Mouse (Mus musculus): ENCODE data around the gene A930009A15Rik. TPM values are rescaled to one million over a fixed set of nuclear protein-coding genes. Genes with fewer than 3 reads are reported as not detected.
A peak's percentile ranks its signal among the peaks of the same experiment; 100 is the strongest.

Gene A930009A15Rik
- polyA plus RNA-seq, 1 experiment from 2014 or later = not detected

GRCm38 (mm10) chr10:115617456-115618287 is 47.9 kb downstream of the A930009A15Rik start:
- Histone ChIP-seq H3K4me3 (ENCODE audit: low read depth, low read length) (peak overlapping the region; percentile 17; the same call in 1 of the 2 replicates), H3K4me1 (replicated peaks; ENCODE audit: control insufficient read depth, insufficient read depth, low read length) (no peaks in the 10 kb centered on the region; the same call in 1 of the 2 replicates), H3K9me3 (ENCODE audit: control insufficient read depth, low read length) (no peaks in the 10 kb centered on the region), H3K27ac (ENCODE audit: low read depth, low read length) (no peak overlapping the region), H3K9ac (ENCODE audit: low read length) (no peak overlapping the region), H3K27me3 (ENCODE audit: control insufficient read depth, insufficient read depth, low read length) (no peaks in the 10 kb centered on the region), H3K4me2 (ENCODE audit: low read depth, low read length, severe bottlenecking) (peak overlapping the region; percentile 46), H3K36me3 (ENCODE audit: control insufficient read depth, insufficient read depth, low read length) (no peaks in the 10 kb centered on the region)
- ATAC-seq (replicated peaks; ENCODE audit: low FRiP score) (peak; percentile 89), DNase-seq (ENCODE audit: low spot score) (no peak)
- 12% methylated on average over 13 of the region's 15 CpGs for WGBS

DNA sequence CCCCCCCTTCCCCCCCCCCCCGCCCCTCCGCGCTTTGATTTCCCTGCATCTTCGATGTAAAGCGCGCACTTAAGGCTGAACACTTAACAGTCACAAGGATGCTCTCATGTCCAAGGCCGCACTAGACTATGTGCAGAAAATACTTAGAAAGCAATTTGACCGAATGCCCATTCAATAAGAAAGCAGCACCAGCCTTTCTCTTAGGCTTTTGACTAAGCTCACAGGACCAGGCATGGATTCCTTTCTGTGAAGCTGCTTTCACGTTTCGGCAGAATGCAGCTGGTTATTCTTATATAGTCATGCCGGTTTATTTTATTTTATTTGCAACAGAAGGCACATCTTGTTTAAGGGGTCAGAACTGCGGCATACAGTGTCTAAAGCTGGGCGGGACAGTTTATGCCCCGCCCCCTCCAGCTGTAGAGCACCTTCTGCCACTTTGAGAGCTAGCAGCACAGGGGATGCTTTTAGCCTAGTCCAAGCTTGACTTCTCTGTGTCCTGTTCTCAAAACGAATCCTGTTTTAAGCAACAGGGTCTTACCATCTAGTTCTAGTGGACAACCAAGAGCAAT is 48.6 kb downstream of the A930009A15Rik start:
- no peaks in the 10 kb centered on the region for H3K27me3 ChIP-seq (ENCODE audit: control insufficient read depth, insufficient read depth, low read length)
- ATAC-seq (replicated peaks; ENCODE audit: low FRiP score) (peak; percentile 75), DNase-seq (ENCODE audit: low spot score) (peak; percentile 58)
- H3K27ac ChIP-seq (ENCODE audit: low read depth, low read length) = no peak overlapping the region
- H3K4me3 ChIP-seq (ENCODE audit: low read depth, low read length) = peak overlapping the region; percentile 17; the same call in 1 of the 2 replicates
- H3K9me3 ChIP-seq (ENCODE audit: control insufficient read depth, low read length) = no peaks in the 10 kb centered on the region
- H3K4me1 ChIP-seq (replicated peaks; ENCODE audit: control insufficient read depth, insufficient read depth, low read length) = no peaks in the 10 kb centered on the region; the same call in 1 of the 2 replicates
- 26% methylated on average over 14 of the region's 15 CpGs for WGBS
- no peak overlapping the region for H3K9ac ChIP-seq (ENCODE audit: low read length)
- no peaks in the 10 kb centered on the region for H3K36me3 ChIP-seq (ENCODE audit: control insufficient read depth, insufficient read depth, low read length)
- H3K4me2 ChIP-seq (ENCODE audit: low read depth, low read length, severe bottlenecking) = peak overlapping the region; percentile 46

DNA sequence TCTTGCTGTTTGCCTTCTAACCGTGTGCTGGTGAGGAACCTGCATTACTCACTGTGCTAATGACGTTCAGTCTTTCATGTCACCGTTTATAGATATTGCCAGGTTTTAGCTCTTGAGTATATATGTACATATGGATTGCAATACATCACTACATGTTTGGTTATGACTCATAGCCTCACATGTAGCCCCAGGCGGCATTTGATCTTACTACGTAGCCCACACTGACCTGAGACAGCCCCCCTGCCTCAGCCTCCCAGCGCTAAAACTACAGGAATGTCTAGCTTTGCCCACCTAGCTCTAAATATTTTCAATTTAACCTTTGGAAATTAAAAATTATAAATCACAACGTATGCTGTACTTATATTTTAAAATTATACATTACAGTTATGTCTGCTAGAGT is 53.7 kb downstream of the A930009A15Rik start:
- Histone ChIP-seq H3K4me1 (replicated peaks; ENCODE audit: control insufficient read depth, insufficient read depth, low read length) (peaks cover 2% of the 10 kb centered on the region; the same call in 1 of the 2 replicates), H3K36me3 (ENCODE audit: control insufficient read depth, insufficient read depth, low read length) (no peaks in the 10 kb centered on the region), H3K27me3 (ENCODE audit: control insufficient read depth, insufficient read depth, low read length) (no peaks in the 10 kb centered on the region; the same call in 1 of the 2 replicates), H3K9ac (ENCODE audit: low read length) (no peak overlapping the region), H3K4me3 (ENCODE audit: low read depth, low read length) (no peak overlapping the region), H3K9me3 (ENCODE audit: control insufficient read depth, low read length) (no peaks in the 10 kb centered on the region), H3K27ac (ENCODE audit: low read depth, low read length) (no peak overlapping the region), H3K4me2 (ENCODE audit: low read depth, low read length, severe bottlenecking) (no peak overlapping the region)
- ATAC-seq (replicated peaks; ENCODE audit: low FRiP score) (peak; percentile 19; the same call in 1 of the 2 replicates), DNase-seq (ENCODE audit: low spot score) (no peak)
- 84% methylated on average over 7 of the region's 7 CpGs for WGBS

DNA sequence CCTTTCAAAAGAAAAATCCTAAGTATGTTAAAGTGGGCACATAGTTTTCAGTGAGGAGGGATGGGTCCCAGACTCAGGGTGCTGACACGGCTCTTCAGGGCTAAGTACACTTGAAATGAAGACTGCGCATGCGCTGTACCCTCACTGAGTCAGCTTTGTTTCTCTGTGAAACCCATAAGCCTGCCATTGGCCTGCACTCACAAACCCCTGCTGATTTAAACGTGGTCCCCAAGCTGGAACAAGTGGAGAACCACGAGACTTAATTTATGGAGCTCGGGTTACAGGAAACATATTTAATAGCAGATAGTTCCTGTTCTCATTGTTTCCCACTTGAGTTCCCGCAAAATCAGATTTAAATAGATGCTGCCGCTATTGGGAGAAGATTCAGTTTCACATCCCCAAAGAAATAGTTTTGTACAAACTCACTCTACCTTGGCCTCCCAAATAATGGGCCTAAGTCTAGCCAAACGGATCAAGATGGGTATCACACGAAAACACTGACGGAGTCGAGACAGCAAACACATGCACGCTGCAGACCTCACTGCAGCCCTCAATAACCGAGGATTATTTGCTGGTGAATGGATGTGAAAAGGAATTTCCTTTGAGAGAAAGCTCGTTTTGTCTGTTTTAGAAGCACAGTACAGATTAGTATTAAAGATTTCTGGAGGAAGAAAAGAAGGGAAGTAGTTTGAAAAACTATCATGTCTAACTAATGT is 54.3 kb downstream of the A930009A15Rik start:
- ATAC-seq (replicated peaks; ENCODE audit: low FRiP score) (peak; percentile 74), DNase-seq (ENCODE audit: low spot score) (no peak)
- no peak overlapping the region for H3K4me2 ChIP-seq (ENCODE audit: low read depth, low read length, severe bottlenecking)
- peaks cover 2% of the 10 kb centered on the region; the same call in 1 of the 2 replicates for H3K4me1 ChIP-seq (replicated peaks; ENCODE audit: control insufficient read depth, insufficient read depth, low read length)
- no peak overlapping the region for H3K27ac ChIP-seq (ENCODE audit: low read depth, low read length)
- H3K4me3 ChIP-seq (ENCODE audit: low read depth, low read length) = no peak overlapping the region
- WGBS = 32% methylated on average over 15 of the region's 15 CpGs
- H3K9ac ChIP-seq (ENCODE audit: low read length) = no peak overlapping the region
- H3K36me3 ChIP-seq (ENCODE audit: control insufficient read depth, insufficient read depth, low read length) = no peaks in the 10 kb centered on the region
- no peaks in the 10 kb centered on the region for H3K9me3 ChIP-seq (ENCODE audit: control insufficient read depth, low read length)
- H3K27me3 ChIP-seq (ENCODE audit: control insufficient read depth, insufficient read depth, low read length) = no peaks in the 10 kb centered on the region; the same call in 1 of the 2 replicates

- no peak overlapping the region for H3K4me3 ChIP-seq (ENCODE audit: low read depth, low read length)
- ATAC-seq (replicated peaks; ENCODE audit: low FRiP score) (no peak), DNase-seq (ENCODE audit: low spot score) (no peak)
- H3K36me3 ChIP-seq (ENCODE audit: control insufficient read depth, insufficient read depth, low read length) = no peaks in the 10 kb centered on the region
- no peak overlapping the region for H3K27ac ChIP-seq (ENCODE audit: low read depth, low read length)
- peaks cover 2% of the 10 kb centered on the region; the same call in 1 of the 2 replicates for H3K4me1 ChIP-seq (replicated peaks; ENCODE audit: control insufficient read depth, insufficient read depth, low read length)
- WGBS = 92% methylated on average over 2 of the region's 2 CpGs
- no peaks in the 10 kb centered on the region; the same call in 1 of the 2 replicates for H3K27me3 ChIP-seq (ENCODE audit: control insufficient read depth, insufficient read depth, low read length)
- H3K4me2 ChIP-seq (ENCODE audit: low read depth, low read length, severe bottlenecking) = no peak overlapping the region
- H3K9ac ChIP-seq (ENCODE audit: low read length) = no peak overlapping the region
- H3K9me3 ChIP-seq (ENCODE audit: control insufficient read depth, low read length) = no peaks in the 10 kb centered on the region
Observed at GRCm38 (mm10) chr10:115624957-115625356, 55.2 kb downstream of the A930009A15Rik start.

DNA sequence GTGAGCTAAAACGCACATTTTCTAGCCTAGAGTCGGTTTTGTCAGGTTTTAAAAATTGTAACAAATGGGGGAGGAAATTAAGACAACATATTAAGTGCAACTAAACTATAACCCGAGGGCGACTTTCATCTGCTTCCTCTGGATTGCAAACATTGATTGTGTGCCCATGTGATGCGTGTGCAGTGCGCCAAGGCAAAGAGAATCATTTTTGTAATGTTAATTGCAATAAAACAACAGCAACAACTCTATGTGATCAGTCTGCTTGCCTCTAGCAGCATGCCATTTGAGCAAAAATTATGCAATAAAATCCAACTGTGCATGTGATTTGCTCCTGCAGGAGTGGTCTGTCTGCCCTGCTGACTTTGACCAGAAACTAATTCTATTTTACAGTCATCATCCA is 56.9 kb downstream of the A930009A15Rik start:
- H3K9me3 ChIP-seq (ENCODE audit: control insufficient read depth, low read length) = no peaks in the 10 kb centered on the region
- DNase-seq (ENCODE audit: low spot score) (no peak), ATAC-seq (replicated peaks; ENCODE audit: low FRiP score) (no peak)
- no peak overlapping the region for H3K27ac ChIP-seq (ENCODE audit: low read depth, low read length)
- 91% methylated on average over 6 of the region's 6 CpGs for WGBS
- no peaks in the 10 kb centered on the region; the same call in 1 of the 2 replicates for H3K27me3 ChIP-seq (ENCODE audit: control insufficient read depth, insufficient read depth, low read length)
- no peak overlapping the region for H3K9ac ChIP-seq (ENCODE audit: low read length)
- no peak overlapping the region for H3K4me2 ChIP-seq (ENCODE audit: low read depth, low read length, severe bottlenecking)
- H3K36me3 ChIP-seq (ENCODE audit: control insufficient read depth, insufficient read depth, low read length) = no peaks in the 10 kb centered on the region
- H3K4me3 ChIP-seq (ENCODE audit: low read depth, low read length) = no peak overlapping the region
- H3K4me1 ChIP-seq (replicated peaks; ENCODE audit: control insufficient read depth, insufficient read depth, low read length) = peaks cover 2% of the 10 kb centered on the region; the same call in 1 of the 2 replicates

Other genes starting within 250 kb of the A930009A15Rik start
- 32.6 and 33.7 TPM in 2 replicates for gene Tmem19, start 207.5 kb upstream of the A930009A15Rik start, polyA plus RNA-seq (2014; fragmentation: Nextera tagmentation; extraction: Ambion mirVana)
- gene Thap2, start 185.5 kb upstream of the A930009A15Rik start, polyA plus RNA-seq (2014; fragmentation: Nextera tagmentation; extraction: Ambion mirVana) = 26.1 and 29.2 TPM in 2 replicates
- gene Zfc3h1, start 185.0 kb upstream of the A930009A15Rik start, polyA plus RNA-seq (2014; fragmentation: Nextera tagmentation; extraction: Ambion mirVana) = 23.1 and 29.4 TPM in 2 replicates
- 0.81 and 0.94 TPM in 2 replicates for gene Lgr5, start 17.8 kb downstream of the A930009A15Rik start, polyA plus RNA-seq (2014; fragmentation: Nextera tagmentation; extraction: Ambion mirVana)
- 0.39 TPM in 2 replicates for gene Tspan8, start 246.8 kb downstream of the A930009A15Rik start, polyA plus RNA-seq (2014; fragmentation: Nextera tagmentation; extraction: Ambion mirVana)